Mouse (Mus musculus) A20 (cell line): ENCODE data around the gene Usp29.

Source experiments
- DNase-seq: peaks from one replicate; pipeline ENCODE4 v3.0.0-alpha.2; 2011; ENCODE audit warnings: low read depth, low spot score

Usp29 gene

DNA sequence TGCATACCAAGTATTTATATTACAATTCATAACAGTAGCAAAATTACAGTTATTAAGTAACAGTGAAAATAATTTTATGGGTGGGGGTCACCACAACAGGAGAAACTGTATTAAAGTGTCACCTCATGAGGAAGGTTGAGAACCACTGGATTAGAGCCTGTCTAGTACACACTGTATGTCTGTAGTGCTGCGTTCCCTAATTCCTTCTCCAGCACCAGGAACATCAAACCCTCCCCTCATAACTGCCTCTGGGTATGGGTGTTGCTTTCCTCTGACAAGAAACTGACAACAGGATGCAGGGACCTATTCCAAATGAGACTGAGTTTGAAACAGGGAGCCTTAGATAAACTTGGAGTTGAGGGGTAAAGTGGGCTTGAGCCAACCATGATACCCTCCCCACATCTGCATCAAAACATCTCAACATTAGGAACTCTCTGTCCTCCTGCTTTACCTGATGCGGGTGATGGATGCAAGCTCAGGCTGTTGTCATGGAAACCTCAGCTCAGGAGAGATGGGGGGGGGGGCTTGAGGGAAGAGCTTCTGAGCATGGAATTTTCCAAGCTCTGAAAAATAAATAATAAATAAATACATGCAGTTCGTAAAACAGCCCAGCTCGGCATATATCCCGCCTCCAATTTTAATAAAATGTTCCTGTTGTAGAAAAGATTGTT lies 86.5 kb downstream of the Usp29 start:
- no peak for DNase-seq

DNA sequence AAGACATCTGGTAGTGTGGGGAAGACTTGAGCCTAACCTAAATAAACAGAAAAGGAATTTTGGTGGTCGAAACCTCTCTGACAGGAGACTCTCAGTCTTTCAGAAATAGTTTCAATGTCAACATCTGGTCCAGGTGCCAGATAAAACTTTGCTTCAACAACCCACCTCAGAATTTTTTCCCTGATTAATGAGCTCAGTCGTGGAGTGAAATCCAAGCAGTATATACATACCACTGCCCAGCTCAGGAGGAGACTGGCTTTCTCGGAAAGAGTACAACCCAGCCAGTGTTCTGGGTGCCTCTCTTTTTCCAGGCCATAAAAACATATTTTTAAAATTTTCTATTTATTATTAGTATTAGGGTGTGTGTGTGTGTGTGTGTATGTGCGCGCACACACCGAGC lies 89.9 kb downstream of the Usp29 start:
- no peak for DNase-seq

DNA sequence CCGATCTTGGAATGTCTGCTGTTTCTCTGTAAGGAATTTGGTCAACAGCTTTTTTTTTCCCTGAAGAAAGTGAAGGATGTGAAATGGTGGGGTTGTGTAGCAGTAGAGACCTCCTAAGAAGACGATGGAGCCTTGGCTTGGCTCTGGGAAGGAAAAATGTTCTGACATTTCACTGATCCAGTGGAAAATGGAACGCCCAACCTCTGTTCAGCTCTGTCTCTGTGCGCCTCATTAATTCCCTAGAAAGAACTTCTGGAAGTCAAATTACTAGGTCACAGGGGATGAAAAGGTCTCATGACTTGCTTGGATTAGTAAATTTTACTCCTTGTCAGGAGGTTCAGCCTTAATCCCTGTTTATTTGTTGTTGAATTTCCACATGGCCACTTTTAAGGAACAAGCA lies 92.3 kb downstream of the Usp29 start:
- no peak for DNase-seq

DNA sequence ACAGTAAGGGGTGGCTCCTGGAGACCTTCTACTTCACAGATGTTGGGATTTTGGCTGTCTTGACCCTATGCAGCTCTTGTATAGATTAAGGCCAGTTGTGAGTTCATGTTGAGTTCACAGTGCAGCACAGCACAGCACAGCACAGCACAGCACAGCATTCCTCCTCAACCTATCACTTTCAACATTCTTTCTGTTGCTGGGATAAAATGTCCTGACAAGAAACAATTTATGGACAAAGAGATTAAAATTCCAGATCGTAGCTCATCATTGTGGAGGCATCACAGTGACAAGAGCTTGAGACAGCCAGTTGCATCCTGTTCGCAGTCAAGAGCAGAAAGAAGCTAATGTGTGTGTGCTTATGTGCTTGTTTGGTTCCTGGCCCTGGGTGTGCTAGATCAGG lies 93.3 kb downstream of the Usp29 start:
- no peak for DNase-seq

DNA sequence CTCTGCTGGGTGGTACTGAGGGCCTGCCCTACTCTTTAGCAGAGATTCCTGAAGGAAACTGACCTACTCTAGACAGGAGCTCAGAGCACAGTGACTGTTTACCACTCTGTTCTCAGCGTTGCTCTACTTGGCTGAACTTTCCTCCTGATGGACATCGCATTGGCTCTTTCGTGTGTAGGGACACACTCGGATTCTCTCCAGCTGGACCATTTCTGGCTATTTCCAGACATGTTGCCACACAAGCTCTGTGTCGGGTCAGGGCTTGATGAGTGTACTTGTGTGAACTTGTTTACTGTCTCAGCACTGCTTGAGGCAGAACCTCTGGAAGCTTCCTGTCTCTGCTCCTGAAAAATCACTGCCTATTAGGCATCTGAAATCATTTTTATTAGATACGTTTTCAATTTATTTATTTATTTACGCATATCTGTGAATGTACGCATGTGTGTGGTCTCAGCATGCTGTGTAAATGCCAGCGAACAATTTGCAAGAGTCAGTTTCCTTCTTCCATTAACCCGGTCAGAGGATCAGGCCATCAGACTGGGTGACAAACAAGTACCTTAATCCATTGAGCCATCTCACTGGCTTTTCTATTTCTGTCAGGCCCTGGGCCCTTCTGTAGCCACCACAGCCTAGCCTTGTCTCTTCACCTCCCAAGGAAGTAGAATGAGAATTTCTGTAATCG lies 95.7 kb downstream of the Usp29 start:
- DNase-seq, result no peak

DNA sequence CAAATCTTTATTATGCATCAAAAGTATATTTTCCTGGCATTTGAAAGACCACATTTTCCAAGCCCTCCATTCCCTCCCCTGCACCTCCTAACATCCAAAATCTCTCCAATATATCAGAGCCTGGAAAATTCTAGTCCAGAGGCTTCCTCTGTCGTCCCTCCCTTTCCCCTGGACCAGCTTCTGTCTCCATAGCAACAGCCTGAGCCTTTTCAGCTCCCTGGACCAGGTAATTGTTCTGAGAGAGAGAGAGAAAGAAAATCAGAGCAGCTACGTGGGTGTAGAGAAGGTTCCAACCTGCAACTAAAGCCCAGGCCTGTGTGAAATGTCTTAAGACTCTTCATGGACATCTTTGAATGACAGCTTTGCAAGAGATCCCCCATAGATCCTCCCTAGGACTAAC lies 98.8 kb downstream of the Usp29 start:
- no peak for DNase-seq

DNA sequence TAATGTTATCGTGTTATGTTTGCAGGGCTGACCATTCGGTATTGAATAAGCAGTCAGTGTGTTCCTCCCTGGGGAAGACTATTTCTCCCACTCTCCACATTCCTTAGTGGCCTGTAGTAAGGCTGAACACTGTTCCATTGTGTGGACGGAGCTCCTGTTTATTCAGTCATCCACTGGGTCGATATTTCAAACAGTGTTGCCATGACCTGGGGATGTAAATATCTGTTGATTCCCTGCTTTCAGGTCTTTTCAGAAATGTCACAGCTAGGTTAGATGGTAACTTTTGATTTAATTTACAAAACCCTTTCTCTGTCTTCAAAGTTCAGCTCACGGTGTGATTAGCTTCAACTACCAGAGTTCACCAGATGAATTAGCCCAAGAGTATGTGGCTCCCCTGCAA lies 104.6 kb downstream of the Usp29 start:
- no peak for DNase-seq

DNA sequence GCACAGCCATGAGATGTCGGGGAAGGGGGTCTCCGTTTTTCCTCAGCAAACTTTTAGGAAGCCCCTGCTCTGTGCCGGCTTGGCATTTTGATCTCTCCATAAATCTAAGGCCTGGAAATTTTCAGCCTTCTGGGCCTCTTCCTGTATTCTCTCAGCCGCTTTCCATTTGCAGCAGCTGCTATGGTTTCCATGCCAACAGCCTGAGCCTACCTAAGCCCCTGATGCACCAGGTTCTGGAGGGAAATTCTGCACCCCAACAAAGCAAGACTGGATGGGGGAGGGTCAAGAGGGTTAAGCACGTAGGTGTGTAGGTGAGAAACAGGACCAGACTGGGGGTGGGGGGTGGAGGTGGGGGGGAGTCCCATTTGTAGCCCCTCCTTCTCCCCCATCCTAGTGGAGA lies 105.0 kb downstream of the Usp29 start:
- no peak for DNase-seq

DNA sequence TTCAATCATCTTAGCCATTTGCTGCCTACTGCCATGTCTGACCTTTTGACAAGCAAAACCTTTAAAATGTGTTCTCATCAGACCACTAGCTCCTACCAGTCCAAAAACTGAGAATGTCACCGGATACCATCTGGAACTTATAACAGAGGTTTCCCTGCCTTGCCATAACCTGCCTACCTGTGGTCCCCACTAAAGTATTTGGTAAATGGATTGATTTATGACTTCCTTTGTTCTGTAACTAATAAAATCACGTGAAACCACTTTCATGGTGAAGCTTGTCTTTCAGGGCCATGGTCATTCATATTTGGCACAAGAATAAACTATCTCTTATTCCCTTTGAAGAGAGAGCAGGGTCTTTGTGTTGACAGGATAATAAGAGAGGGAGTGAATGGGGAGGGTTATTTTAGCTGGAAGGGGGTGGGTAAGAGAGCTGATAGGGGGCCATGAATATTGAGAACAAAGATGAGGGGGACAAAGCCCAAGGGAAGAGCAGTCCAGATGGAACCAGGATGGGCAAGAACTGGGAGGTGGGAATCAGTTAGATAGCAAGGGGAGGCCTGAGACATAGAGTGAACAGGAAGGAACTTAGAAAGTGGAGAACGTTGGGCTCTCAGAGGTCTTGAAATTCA lies 107.0 kb downstream of the Usp29 start:
- DNase-seq, result no peak

DNA sequence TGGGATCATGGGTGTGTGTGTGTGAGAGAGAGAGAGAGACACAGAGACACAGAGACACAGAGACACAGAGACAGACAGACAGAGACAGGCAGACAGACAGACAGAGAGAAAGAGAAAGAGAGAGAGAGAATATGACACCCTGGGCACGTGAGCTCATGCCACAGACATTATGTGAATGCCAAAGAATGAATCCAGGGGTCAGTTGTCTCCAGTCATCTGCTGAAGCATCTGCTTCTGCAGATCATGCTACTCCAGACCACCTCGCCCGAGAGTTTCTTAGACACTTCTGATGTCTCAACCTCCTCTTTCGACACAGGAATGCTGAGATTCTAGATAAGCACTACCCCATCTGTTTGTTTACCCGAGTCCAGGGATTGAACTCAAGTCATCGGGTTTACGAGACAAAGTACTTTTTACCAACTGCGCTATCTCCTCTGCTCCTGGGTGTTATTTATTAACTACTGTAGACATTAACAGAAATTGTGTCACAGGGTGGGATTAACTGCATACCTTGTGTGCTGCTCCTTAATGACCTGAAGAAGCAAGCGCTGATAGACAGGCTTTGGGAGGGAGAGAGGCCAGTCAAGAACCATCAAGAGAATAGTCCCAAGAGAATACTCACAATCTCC lies 107.7 kb downstream of the Usp29 start:
- DNase-seq, result no peak

DNA sequence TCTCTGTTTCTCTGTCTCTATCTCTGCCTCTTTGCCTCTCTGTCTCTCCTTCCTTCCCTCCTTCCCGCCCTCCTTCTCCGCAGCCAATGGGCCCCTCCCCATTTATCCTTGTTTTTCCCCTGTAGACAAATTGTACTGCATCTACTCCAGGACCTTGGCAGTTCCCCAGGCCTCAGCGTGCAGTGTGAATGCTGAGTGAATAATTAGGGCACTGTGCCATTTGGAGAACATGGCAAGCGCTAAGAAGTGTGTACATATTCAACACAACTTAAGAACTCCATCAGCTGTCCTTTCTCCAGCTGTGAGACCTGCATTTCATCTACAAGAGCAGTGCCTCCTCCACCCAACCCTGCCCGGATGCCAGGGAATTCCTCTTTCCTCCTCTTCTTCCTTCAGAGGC lies 110.5 kb downstream of the Usp29 start:
- no peak for DNase-seq

DNA sequence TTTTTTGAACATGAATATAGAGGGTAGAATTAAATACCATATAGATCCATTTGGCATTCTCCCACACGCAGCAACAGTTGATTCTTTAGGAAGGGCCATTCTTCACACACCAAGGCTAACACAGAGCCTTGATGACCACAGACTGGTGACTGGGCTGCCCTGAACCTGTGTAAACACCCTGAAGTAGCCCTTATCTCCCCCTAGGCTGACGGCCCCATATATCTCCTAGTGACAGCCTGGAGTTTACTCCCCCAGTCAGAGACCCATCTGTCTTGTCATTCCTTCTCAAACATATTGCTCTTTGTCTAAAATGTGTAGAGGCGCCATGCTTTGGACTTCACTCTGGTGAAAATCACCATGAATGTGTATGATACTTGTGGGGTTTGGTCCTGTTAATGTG lies 119.1 kb downstream of the Usp29 start:
- no peak for DNase-seq

DNA sequence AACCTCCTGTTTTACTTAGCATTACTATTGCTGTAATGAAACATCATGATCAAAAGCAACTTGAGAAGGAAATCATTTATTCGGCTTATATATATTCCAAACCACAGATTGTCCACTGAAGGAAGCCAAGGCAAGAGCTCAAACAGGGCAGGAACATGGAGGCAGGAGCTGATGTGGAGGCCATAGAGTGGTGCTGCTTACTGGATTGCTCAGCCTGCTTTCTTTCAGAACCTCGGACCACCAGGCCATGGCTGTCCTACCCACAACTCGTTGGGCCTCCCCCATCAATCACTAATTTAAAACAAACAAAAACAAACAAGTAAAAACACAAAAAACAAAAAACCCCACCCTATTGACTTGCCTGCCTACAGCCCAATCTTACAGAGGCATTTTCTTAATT lies 119.9 kb downstream of the Usp29 start:
- no peak for DNase-seq

DNA sequence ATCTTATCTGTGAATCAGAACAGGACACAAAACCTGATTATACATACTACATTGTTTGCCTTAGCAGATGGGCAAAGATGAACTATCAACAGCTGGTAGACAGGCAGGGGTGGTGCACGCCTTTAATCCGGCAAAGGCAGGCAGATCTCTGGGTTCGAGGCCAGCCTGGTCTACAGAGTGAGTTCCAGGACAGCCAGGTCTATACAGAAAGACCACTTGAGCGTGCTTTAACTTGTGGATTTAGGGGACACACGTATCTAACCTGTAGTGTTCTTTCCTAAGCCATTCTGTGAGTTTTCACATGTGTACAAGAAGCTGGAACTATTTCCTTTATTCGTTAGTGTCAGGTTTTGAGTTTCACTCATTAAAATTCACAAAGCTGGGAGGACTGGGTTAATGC lies 120.9 kb downstream of the Usp29 start:
- DNase-seq, result no peak

DNA sequence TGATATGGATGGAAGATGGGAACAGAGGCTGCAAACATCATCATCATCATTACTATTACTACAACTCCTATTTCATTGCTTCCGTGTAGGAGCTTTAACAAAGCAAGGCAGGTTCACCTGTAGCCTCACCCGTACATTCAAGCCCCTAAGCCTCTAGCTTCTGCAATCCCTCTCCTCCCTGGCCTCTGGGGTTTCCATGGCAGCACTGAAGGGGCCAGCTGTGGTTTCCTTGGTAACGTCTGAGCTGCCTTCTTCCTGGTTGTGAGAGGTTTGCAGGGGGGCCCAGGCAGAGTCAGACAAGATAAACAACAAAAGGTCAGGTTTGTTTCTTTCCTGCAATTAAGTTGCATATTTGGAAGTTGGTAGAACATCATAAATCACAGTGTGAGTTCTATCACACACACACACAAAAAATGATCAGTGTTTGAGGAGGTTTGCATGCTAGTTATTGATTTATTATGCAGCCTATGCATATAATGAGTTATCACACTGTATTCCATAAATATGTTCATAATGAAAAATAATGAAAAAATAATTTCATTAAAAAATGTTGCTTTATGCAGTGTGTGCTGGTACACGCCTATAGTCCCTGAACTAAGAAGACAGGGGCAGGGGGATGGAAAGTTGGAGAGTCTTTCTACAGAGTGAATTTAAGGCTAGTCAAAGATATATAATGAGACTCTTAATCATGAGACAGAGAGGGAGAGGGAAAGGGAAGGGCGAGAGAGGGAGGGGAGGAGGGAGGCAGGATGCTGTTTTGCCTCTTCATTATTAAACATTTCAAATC lies 121.5 kb downstream of the Usp29 start:
- DNase-seq, result no peak

DNA sequence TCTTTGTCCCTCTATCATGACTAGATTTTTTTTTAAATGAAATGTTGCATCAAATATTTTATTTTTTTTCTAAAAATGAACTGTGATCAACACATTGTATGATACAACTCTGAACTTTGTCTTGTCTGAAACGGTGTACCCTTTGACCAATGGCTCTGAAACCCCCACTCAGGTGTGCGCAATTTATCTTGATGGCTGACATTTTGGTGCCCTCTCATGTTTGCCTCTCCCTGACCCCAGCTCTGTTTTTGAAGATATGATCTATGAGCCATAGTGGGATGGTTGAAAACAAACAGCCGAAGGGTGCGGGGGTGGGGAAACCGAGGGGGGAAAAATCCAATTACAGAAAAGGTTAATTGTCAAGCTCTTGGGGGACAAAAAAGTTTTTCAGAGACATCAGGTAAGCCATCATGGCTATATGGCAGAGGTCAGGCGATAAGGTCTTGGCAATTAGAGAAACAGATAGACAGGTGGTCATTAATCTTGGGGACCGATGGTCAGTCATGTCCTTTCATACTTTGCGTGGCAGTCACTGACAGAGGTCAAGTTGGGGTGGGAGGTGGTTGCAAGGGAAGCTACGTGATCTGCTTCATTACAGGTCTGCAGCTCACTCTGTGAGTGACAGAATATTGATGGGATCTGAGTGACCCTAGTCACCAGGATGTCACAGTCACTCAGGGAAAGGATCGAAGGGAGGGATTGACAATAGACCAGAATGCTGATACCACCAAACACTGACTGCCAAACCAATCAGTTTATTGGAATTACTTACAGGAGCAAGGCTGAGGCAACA lies 125.4 kb downstream of the Usp29 start:
- no peak for DNase-seq

DNA sequence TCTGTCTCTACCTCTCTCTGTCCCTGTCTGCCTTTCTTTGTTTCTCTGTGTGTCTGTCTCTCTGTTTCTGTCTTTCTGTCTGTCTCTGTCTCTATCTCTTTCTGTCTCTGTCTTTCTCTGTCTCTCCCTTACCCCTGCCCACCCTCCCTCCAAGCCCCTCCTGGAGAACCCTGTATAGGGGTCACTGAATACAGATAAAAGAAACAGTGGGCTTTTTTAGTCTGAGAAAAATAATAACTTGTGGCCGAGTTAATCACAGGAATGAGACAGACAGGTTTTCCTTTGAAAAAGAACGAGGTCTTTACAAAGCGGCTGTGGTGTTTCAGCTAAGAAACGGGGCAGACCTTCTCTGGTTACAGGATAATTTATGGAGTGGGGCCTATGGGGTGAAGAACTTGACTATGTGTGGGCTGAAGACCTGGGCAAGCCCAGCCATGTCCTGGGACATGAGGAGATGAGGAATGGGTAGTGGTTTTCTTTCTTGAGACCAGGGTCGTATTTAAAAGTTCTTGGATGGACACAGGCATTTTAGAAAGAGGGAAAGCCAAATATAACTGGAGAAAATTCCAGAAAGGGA lies 128.4 kb downstream of the Usp29 start:
- DNase-seq, result no peak

DNA sequence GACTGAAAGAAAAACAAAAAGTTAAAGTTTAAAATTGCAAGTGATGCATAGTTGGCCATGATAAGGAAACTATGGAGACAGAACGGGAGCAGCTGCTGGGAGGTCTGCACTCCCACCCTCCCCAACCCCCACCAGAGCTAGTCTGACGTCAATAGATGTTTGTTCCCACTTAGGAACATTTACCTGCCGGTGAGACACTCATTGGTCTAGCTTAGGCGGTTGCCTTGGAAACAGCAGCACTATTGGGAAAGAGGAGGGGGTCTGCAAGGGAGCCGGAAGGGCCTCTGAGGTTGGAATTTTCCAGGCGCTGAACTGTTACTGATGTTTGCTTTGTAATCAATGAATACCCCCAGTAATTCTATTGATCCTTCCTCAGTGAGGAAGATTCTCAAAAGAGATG lies 130.3 kb downstream of the Usp29 start:
- DNase-seq, result no peak

DNA sequence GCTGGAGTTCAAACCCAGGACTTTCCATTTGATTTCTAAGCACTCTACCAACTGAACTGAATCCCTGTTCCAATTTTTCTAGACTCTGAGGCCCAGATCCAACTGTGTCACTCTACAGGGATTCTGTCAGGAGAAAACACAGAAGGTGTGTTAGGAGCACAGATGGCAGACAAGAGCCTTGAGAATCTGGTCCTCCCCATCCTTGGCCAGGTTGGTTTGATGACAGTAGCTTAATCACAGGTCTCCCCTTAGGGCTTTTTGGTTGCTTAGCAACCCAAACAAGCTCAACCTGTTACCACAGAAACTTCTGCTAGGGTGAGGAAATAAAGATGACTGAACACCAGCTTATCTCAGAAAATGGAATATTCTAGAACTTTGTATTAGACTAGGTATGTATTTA lies 136.0 kb downstream of the Usp29 start:
- no peak for DNase-seq

DNA sequence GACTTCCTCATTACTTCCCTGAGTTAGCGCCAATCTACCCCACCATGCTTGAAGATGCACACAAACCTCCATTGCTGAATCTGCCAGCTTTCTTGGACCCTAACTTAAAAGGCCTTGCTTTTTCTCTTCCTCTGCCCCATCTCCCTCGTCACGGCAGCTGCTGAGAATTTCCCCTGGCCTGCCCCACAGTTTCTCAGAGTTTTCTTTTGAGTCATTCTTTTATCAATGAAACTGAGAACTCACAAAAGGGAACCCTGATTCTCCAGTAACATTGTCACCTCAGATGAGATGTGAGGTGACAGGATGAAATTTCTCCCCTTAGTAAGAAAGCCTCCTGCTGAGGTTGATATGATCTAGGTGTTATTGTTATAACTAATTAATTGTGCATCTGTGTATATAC lies 138.5 kb downstream of the Usp29 start:
- DNase-seq, result no peak

DNA sequence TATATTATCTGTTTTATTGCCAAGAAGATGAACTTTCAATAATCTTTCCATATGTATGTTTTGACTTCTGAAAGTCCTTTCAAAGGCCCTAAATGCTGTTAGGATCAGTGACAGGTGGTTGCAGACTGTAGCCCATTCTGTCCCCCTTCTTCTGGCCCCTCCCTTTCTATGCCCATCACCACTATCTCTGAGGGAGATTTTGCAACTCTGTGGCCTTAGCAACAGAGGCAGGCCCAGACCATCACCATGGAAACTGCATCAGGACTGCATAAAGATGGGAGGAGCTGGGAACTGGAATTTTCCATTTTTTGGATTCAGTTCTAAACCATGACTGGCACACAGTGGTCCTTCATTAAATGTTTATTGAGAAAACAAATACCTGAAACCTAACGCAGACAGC lies 139.2 kb downstream of the Usp29 start:
- DNase-seq, result no peak
